Mouse (Mus musculus) C2C12 (cell line): ENCODE measurements around the gene Pitx1. TPM values are rescaled to one million over a fixed set of nuclear protein-coding genes. Genes with fewer than 3 reads are reported as not detected.

Source experiments
- H3K27me3 ChIP-seq: one replicate; pipeline ENCODE4 v1.6.1; 2011; ENCODE audit not compliant: control insufficient read depth, insufficient read depth, insufficient read length
- H3K36me3 ChIP-seq: one replicate; pipeline ENCODE4 v1.6.1; 2011; ENCODE audit not compliant: control insufficient read depth, insufficient read depth
- H3K4me3 ChIP-seq: one replicate; pipeline ENCODE4 v1.5.1; 2011; ENCODE audit warnings: mild to moderate bottlenecking, control low read depth; ENCODE audit not compliant: poor library complexity, insufficient read depth, severe bottlenecking
- H3K79me2 ChIP-seq: one replicate; pipeline ENCODE4 v1.6.1; 2011; ENCODE audit not compliant: control insufficient read depth, insufficient read depth
- H3K79me3 ChIP-seq: one replicate; pipeline ENCODE4 v1.6.1; 2011; ENCODE audit warnings: low read depth, control low read depth
- H3ac ChIP-seq: one replicate; pipeline ENCODE3; 2011; ENCODE audit warnings: low read depth; ENCODE audit not compliant: control insufficient read depth, insufficient read length
- CEBPB ChIP-seq: IDR thresholded peaks from one replicate; pipeline ENCODE4 v1.6.1; 2011; ENCODE audit warnings: low read depth, mild to moderate bottlenecking, control low read depth, moderate library complexity
- CTCF ChIP-seq: IDR thresholded peaks from one replicate; pipeline ENCODE4 v1.5.1; 2011; ENCODE audit not compliant: control insufficient read depth, insufficient read depth, insufficient read length
- FOSL1 ChIP-seq: IDR thresholded peaks from one replicate; pipeline ENCODE4 v1.8.0; 2011; ENCODE audit warnings: mild to moderate bottlenecking, low read length; ENCODE audit not compliant: poor library complexity, insufficient read depth, severe bottlenecking
- MAX ChIP-seq: IDR thresholded peaks from one replicate; pipeline ENCODE4 v1.6.1; 2011; ENCODE audit warnings: mild to moderate bottlenecking, control low read depth
- MYOD1 ChIP-seq: IDR thresholded peaks from one replicate; pipeline ENCODE4 v1.6.1; 2011; ENCODE audit warnings: low read depth; ENCODE audit not compliant: control insufficient read depth, insufficient read length
- MYOG ChIP-seq: IDR thresholded peaks from one replicate; pipeline ENCODE4 v1.6.1; 2011; ENCODE audit not compliant: control insufficient read depth, insufficient read length; ENCODE audit errors: extremely low read depth
- USF1 ChIP-seq: IDR thresholded peaks from one replicate; pipeline ENCODE4 v1.6.1; 2011; ENCODE audit warnings: low read depth, mild to moderate bottlenecking, control low read depth, moderate library complexity
- polyA plus RNA-seq: library from polyadenylated mRNA; unstranded; fragments of >200 nt; fragmentation: generic; extraction: Trizol; gene quantifications from one replicate; pipeline ENCODE4 v1.2.1, GENCODE M21; 2012; ENCODE audit warnings: missing spikeins

Pitx1 gene
- polyA plus RNA-seq, 1 experiment: not detected

- no peaks in the 10 kb centered on the region for H3K36me3 ChIP-seq
- no peak overlapping the region for H3ac ChIP-seq
- no peaks in the 10 kb centered on the region for H3K27me3 ChIP-seq
- no peak overlapping the region for H3K4me3 ChIP-seq
- H3K79me2 ChIP-seq: no peaks in the 10 kb centered on the region
- TF ChIP-seq CEBPB: no peak
- TF ChIP-seq MAX: no peak
- H3K79me3 ChIP-seq: no peaks in the 10 kb centered on the region
Observed at GRCm38 (mm10) chr13:55786120-55786519, 49.9 kb downstream of the Pitx1 start.

- Histone ChIP-seq H3K27me3 (no peaks in the 10 kb centered on the region), H3K36me3 (no peaks in the 10 kb centered on the region), H3K4me3 (no peak within 1 kb of the TSS), H3ac (no peak within 1 kb of the TSS), H3K79me2 (no peaks in the 10 kb centered on the region), H3K79me3 (no peaks in the 10 kb centered on the region)
- TF ChIP-seq CTCF (no peak), FOSL1 (no peak), USF1 (no peak), MYOD1 (no peak), MYOG (no peak), MAX (no peak), CEBPB (no peak)
Observed at GRCm38 (mm10) chr13:55784268-55784667, 51.7 kb downstream of the Pitx1 start, which contains the start of gene Catsper3. TSS of gene Catsper3 (plus strand) at chr13:55784568.

GRCm38 (mm10) chr13:55775056-55775455 is 60.9 kb downstream of the Pitx1 start:
- TF ChIP-seq CEBPB (no peak), MYOD1 (no peak), MYOG (no peak), FOSL1 (no peak), MAX (no peak), CTCF (no peak), USF1 (no peak)
- no peak overlapping the region for H3K4me3 ChIP-seq
- no peak overlapping the region for H3ac ChIP-seq
- no peaks in the 10 kb centered on the region for H3K27me3 ChIP-seq
- H3K36me3 ChIP-seq: no peaks in the 10 kb centered on the region
- H3K79me2 ChIP-seq: no peaks in the 10 kb centered on the region
- H3K79me3 ChIP-seq: no peaks in the 10 kb centered on the region

Other genes starting within 250 kb of the Pitx1 start
- gene B4galt7, start 236.3 kb downstream of the Pitx1 start, polyA plus RNA-seq: 16.1 TPM
- 32.1 TPM for gene Caml, start 213.2 kb downstream of the Pitx1 start, polyA plus RNA-seq
- gene Ddx46, start 201.2 kb downstream of the Pitx1 start, polyA plus RNA-seq: 15.2 TPM
- gene B230219D22Rik, start 143.1 kb downstream of the Pitx1 start, polyA plus RNA-seq: 15.8 TPM
- 34.8 TPM for gene Txndc15, start 121.5 kb downstream of the Pitx1 start, polyA plus RNA-seq
- 41.0 TPM for gene Pcbd2, start 108.8 kb downstream of the Pitx1 start, polyA plus RNA-seq
- 0.05 TPM for gene Catsper3, start 51.6 kb downstream of the Pitx1 start, polyA plus RNA-seq